Mouse (Mus musculus): ENCODE data around the gene Ick.
"Not testable (repeated sequence)": the region's sequence is repeated elsewhere in the genome, so short reads cannot be mapped to it uniquely, and the experiment has no call there.

The Ick gene

GRCm38 (mm10) chr9:78108796-78109239, at the start of gene Ick, which contains the start of gene Fbxo9:
Gene Ick, plus strand, starts transcription at chr9:78109192.
Gene Fbxo9, minus strand, starts transcription at chr9:78109065.
- DNase-seq (ENCODE audit: low read depth in 2 of 2, low spot score in 2 of 2): peak; percentile 83 to 90

- DNase-seq (ENCODE audit: low read depth in 2 of 2, low spot score in 2 of 2): no peak
Observed at GRCm38 (mm10) chr9:78059525-78060120, 49.4 kb upstream of the Ick start.

- no peak for DNase-seq (ENCODE audit: low read depth in 2 of 2, low spot score in 2 of 2)
Observed at GRCm38 (mm10) chr9:78062392-78062791, 46.6 kb upstream of the Ick start.

DNA sequence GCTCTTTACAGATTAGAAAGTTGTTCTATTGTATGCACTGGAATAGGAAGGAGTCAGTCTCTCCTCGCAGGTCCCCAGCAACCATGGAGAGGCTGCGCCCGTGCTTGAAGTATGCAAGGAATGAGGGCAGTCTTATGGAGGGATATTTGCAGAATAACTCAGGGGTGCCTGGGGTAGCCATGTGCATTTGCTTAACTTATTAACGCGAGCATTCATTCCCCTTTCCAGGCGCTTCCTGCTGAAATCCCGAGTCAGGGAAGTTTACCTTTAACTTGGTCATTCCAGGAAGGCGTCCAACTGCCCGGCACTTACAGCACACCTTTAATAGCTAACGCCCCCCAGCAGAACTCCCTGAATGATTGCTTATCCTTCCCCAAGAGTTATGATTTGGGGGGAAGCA, 44.9 kb upstream of the Ick start:
- no peak for DNase-seq (ENCODE audit: low read depth in 2 of 2, low spot score in 2 of 2)

GRCm38 (mm10) chr9:78070496-78070895, 38.5 kb upstream of the Ick start:
- no peak for DNase-seq (ENCODE audit: low read depth in 2 of 2, low spot score in 2 of 2)

DNA sequence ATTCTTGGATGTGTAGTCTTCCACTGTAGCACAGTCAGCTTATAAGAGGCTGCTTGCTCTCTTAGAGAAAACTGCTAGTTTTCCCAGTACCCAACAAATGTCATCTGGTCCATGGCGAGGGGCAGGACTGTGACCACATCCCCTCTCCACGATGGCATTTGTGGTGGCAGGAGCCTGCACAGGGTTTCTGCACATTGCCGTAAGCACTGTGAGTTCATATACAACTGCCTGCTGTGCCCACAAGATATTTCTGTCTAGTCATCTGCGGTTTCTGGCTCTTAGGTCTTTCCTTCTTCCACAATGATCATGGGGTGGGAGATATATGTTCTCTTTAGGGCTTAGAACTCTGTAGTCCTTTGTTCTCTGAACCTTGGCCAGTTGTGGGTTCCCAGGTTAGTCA, 37.4 kb upstream of the Ick start:
- DNase-seq (ENCODE audit: low read depth in 2 of 2, low spot score in 2 of 2): no peak

- DNase-seq (ENCODE audit: low read depth in 2 of 2, low spot score in 2 of 2): not testable (repeated sequence)
Observed at GRCm38 (mm10) chr9:78073291-78073690, 35.7 kb upstream of the Ick start.

GRCm38 (mm10) chr9:78073713-78074340, 35.2 kb upstream of the Ick start:
- peak in 1 of 2 experiments; percentile 3 for DNase-seq (ENCODE audit: low read depth in 2 of 2, low spot score in 2 of 2)

DNA sequence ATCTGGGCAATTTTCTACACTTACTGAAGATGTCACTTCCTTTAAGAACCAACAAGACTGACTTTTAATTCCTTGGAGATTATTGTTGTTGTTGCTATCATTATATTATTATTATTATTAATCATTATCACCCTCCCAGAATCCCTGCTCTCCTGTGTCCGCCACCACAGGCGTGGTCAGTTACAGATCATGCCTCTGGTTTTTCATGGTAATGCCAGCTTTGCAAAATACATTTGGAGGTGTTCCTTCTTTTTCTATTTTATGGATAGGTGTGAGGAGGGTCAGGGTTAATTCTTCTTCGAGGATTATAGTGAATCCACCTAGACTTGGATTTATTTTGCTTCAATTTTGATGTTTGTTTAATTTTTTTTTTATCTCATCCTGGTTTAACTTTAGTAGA, 33.7 kb upstream of the Ick start:
- no peak for DNase-seq (ENCODE audit: low read depth in 2 of 2, low spot score in 2 of 2)

DNA sequence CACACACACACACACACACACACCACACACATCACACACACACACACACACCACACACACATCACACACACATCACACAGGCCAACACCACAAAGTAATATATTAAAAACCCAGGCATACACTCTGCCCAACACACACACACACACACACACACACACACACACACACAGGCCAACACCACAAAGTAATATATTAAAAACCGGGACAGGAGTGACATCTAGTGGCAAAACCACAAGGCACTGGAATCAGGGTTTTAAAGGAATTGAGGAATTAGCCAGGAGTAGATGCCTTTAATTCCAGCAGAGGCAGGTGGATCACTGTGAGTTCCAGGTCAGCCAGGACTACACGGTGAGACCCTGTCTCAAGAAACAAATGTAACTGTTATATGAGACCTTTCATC, 30.8 kb upstream of the Ick start:
- DNase-seq (ENCODE audit: low read depth in 2 of 2, low spot score in 2 of 2): no peak

DNA sequence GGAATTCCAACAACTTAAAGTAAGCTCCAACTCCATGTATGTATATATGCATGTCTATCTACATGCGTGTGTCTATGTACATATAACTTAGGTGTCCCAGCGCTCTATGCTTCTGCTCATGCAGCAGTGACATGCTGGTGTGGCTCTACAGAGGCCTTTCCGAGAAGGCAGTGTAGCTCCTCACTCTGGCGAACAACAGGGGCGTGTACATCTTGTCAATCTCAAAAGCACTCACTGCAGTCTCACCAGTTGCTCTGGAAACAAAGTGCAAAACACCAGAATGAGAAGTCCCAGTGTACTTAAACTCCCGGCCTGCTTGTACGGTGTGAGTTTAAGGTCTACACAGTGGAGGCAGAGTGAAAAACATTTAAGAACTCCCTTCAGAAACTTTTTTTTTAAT, 27.2 kb upstream of the Ick start:
- DNase-seq (ENCODE audit: low read depth in 2 of 2, low spot score in 2 of 2): no peak

DNA sequence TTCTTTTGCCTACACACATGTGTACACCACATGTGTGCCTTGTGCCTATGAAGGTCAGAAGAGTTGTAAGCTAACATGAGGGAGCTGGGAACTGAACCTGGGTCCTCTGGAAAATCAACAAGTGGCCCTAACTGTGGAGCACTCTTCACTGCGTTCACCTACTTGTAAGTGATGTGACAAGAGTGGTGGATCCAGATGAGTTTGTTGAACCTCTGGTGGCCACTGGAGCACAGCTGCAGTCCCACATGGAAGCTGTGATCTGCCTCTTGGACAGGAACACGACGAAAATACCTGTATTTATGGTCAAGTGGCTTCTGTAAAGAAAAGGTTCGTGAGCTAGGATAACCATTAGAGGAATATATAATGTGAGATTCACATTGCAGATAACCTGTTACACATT, 24.7 kb upstream of the Ick start:
- DNase-seq (ENCODE audit: low read depth in 2 of 2, low spot score in 2 of 2): no peak

DNA sequence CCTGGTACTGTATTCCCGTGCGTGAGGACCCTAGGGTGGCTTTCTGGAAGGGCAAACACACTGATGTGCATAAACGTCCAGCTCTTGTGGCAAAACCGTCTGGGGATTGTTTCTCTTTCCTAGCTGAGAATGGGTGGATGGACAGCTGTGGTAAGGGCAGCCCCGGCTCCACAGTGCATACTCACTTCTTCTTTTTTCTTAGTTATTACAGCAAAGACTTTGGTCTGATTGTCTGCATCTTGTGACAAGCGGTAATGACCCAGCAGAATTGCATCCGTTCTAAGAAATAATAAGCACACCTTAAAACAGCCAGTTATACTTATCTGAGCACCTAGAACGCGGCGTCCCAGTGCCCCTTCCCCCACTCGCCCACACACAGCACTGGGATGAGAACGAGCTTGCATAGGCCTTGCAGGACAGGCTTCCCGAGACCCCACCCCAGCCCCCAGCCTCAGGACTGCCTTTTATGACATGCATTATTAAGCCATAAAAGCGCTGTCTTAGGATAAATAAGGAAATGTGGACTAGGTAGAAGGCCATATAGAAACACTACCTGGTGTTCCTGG, 23.2 kb upstream of the Ick start:
- DNase-seq (ENCODE audit: low read depth in 2 of 2, low spot score in 2 of 2): no peak

GRCm38 (mm10) chr9:78087751-78088150, 21.2 kb upstream of the Ick start:
- no peak for DNase-seq (ENCODE audit: low read depth in 2 of 2, low spot score in 2 of 2)

DNA sequence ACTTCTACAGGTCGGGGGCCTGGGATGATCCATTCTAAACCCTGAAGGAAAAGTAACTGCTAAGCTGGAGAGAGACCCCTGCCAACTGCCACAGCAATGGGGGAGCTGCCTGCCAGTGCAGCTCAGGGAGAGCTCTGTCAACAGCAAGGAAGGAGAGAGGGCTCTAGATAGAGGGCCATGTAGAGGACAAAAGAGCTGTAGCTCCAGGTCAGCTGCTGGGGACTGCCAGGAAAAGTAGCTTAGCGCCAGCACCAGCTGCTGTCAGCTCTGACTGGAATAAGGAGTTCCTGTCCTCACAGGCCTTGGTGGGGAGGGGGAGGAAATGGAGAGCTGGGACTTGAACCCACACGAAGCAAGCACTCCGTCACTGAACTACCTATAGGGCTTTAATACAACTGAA, 20.5 kb upstream of the Ick start:
- DNase-seq (ENCODE audit: low read depth in 2 of 2, low spot score in 2 of 2): no peak

- DNase-seq (ENCODE audit: low read depth in 2 of 2, low spot score in 2 of 2): no peak
Observed at GRCm38 (mm10) chr9:78088971-78089370, 20.0 kb upstream of the Ick start.

GRCm38 (mm10) chr9:78089906-78090305, 19.1 kb upstream of the Ick start:
- DNase-seq (ENCODE audit: low read depth in 2 of 2, low spot score in 2 of 2): no peak

DNA sequence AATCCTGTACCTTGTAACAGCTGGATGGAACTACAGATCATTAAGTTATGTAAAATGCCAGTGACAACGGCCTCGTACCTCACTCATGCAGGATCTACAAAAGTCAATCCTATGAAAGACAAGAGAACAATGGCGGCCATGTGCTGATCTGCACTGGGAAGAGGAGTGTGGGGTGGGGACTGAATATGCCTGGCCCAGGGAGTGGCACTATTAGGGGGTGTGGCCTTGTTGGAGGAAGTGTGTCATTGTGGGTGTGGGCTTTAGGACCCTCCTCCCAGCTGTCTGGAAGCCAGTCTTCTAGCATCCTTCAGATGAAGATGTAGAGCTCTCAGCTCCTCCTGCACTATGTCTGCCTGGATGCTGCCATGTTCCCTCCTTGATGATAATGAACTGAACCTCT, 18.4 kb upstream of the Ick start:
- no peak for DNase-seq (ENCODE audit: low read depth in 2 of 2, low spot score in 2 of 2)

- DNase-seq (ENCODE audit: low read depth in 2 of 2, low spot score in 2 of 2): no peak
Observed at GRCm38 (mm10) chr9:78095686-78096085, 13.3 kb upstream of the Ick start.

GRCm38 (mm10) chr9:78096376-78096775, 12.6 kb upstream of the Ick start:
- DNase-seq (ENCODE audit: low read depth in 2 of 2, low spot score in 2 of 2): peak in 1 of 2 experiments; percentile 20

DNA sequence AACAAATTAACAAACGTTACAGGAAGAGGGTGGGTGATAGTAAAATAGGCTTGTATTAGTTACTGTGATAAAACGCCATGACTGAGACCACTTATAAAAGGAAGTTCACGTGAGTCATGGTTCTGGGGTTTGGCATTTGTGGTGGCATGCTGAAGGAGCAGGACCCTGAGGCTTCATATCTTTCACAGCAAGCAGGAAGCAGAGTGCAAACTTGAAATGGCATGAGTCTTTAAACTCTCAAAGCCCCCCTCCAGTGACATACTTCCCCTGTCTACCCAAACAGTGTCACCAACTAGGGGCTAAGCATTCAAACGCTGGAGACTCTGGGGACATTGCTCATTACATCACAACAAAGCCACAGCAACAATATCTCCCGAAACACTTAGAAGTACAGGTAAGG, 8.0 kb upstream of the Ick start:
- peak in 1 of 2 experiments; percentile 24 for DNase-seq (ENCODE audit: low read depth in 2 of 2, low spot score in 2 of 2)

DNA sequence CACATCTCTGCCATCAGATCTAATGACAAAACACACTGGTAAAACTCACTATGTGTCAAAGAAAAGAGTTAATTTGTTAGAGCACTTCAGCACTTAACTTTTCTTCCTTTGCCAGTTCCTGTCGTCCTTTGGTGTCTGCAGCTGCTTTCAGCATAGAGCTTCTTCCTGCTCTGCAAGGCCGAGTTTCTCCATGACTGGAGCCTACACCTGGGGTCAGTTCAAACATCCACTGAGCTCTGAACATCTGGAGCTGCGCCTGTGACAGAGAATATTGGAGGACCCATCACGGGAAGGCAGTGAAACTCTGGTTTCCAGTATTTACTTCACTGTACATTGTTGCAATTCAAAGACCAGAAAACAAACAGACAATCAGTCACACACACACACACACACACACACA, 7.6 kb upstream of the Ick start:
- DNase-seq (ENCODE audit: low read depth in 2 of 2, low spot score in 2 of 2): peak in 1 of 2 experiments; percentile 6

Data from CD8-positive naive resting alpha-beta T cell, adult 2 months (primary cell).